In genomic region chr5:90930546-90930945, GRCm38 (mm10) we compare ENCODE assay signal across 8 mouse cellular contexts. TPM values are rescaled to one million over a fixed set of nuclear protein-coding genes. Genes with fewer than 3 reads are reported as not detected.
DNase-seq lines count a peak whose midpoint lies in the region; ATAC-seq and TF ChIP-seq lines count a peak whose summit lies in the region.

No protein-coding gene starts in this region.

- H3K27ac ChIP-seq in heart, embryonic 10.5 days, result peak overlapping the region; percentile 99
- H3K27ac ChIP-seq in forebrain, postnatal 0 days (ENCODE audit: low read depth, low read length), result peak overlapping the region; percentile 98
- H3K27ac ChIP-seq in macrophage, result no peak overlapping the region

- H3K4me3 ChIP-seq in heart, embryonic 10.5 days, result peak overlapping the region; percentile 91
- H3K4me3 ChIP-seq in E14TG2a.4 (replicated peaks; ENCODE audit: low read length), result peak overlapping the region; percentile 75
- peak overlapping the region; percentile 74 for H3K4me3 ChIP-seq in forebrain, postnatal 0 days (ENCODE audit: low read depth, low read length)
- H3K4me3 ChIP-seq in macrophage (ENCODE audit: inconsistent target), result peak overlapping the region; percentile 11; the same call in 1 of the 2 replicates

- TF ChIP-seq CTCF in E14TG2a.4 (conservative IDR thresholded peaks at IDR 0.05; ENCODE audit: low read length), result no peak
- TF ChIP-seq CTCF in forebrain, postnatal 0 days (IDR thresholded peaks at IDR 0.05; ENCODE audit: low read depth), result no peak

- 50% methylated on average over 2 of the region's 2 CpGs for WGBS in heart, embryonic 10.5 days
- WGBS in forebrain, postnatal 0 days, result 53% methylated on average over 2 of the region's 2 CpGs
- WGBS in macrophage (ENCODE audit: missing documents), result 58% methylated on average over 2 of the region's 2 CpGs

- peak overlapping the region; percentile 69 for H3K4me2 ChIP-seq in forebrain, postnatal 0 days (ENCODE audit: low read depth)

- H3K9me3 ChIP-seq in heart, embryonic 10.5 days, result no peaks in the 10 kb centered on the region
- no peaks in the 10 kb centered on the region for H3K9me3 ChIP-seq in E14TG2a.4 (ENCODE audit: low read length)
- no peaks in the 10 kb centered on the region for H3K9me3 ChIP-seq in forebrain, postnatal 0 days (ENCODE audit: low read length)

- H3K27me3 ChIP-seq in heart, embryonic 10.5 days (ENCODE audit: insufficient read depth, poor library complexity, severe bottlenecking), result no peaks in the 10 kb centered on the region
- H3K27me3 ChIP-seq in E14TG2a.4 (ENCODE audit: insufficient read depth, low read length), result peaks cover 13% of the 10 kb centered on the region
- no peaks in the 10 kb centered on the region for H3K27me3 ChIP-seq in forebrain, postnatal 0 days (ENCODE audit: insufficient read depth, low read length)

- peaks cover 16% of the 10 kb centered on the region; the same call in 1 of the 2 replicates for H3K36me3 ChIP-seq in heart, embryonic 10.5 days
- H3K36me3 ChIP-seq in E14TG2a.4 (ENCODE audit: insufficient read depth, low read length) (no peaks in the 10 kb centered on the region), macrophage (ENCODE audit: inconsistent target) (no peaks in the 10 kb centered on the region)
- peaks cover 5% of the 10 kb centered on the region for H3K36me3 ChIP-seq in forebrain, postnatal 0 days (ENCODE audit: insufficient read depth)

- peak overlapping the region; percentile 98 for H3K9ac ChIP-seq in forebrain, postnatal 0 days

- peaks cover 12% of the 10 kb centered on the region for H3K79me2 ChIP-seq in macrophage (ENCODE audit: inconsistent target)

- no peak for ATAC-seq in forebrain, postnatal 0 days
- ATAC-seq in megakaryocyte progenitor cell, adult 5-6 weeks (replicated peaks; ENCODE audit: poor library complexity), result no peak

- H3K4me1 ChIP-seq in heart, embryonic 10.5 days, result peaks cover 5% of the 10 kb centered on the region
- peaks cover 6% of the 10 kb centered on the region for H3K4me1 ChIP-seq in E14TG2a.4 (replicated peaks; ENCODE audit: low read depth, low read length)
- H3K4me1 ChIP-seq in forebrain, postnatal 0 days (ENCODE audit: insufficient read depth), result peaks cover 7% of the 10 kb centered on the region

- DNase-seq in heart, embryonic 10.5 days (ENCODE audit: low spot score), result no peak
- no peak for DNase-seq in heart, postnatal 36 days
- no peak for DNase-seq in forebrain, postnatal 0 days
- no peak for DNase-seq in thymus, postnatal 0 days (ENCODE audit: low spot score)
- no peak for DNase-seq in cerebellum, postnatal 14 days

- intact Hi-C loops in heart, postnatal 36 days (cut with DNase I), result no loop called here

RNA-seq across cellular contexts. Expression of gene Mthfd2l, which starts 0.4 kb away (rescaled TPM):
- polyA plus RNA-seq in heart, embryonic 10.5 days (2016; fragmentation: Nextera tagmentation; extraction: Ambion mirVana), result 28.1 and 34.1 TPM in 2 replicates
- total RNA-seq in heart, postnatal 36 days (2021), result 10 to 100 TPM in 1 of 2 experiments, 1 to 10 TPM in 1; 9.5 to 10.0 TPM
- 74.5 and 76.1 TPM in 2 replicates for total RNA-seq in forebrain, postnatal 0 days (2014; rRNA removed)
- polyA plus RNA-seq in forebrain, postnatal 0 days (2015; fragmentation: Nextera tagmentation; extraction: Ambion mirVana), result 43.3 and 46.6 TPM in 2 replicates
- total RNA-seq in macrophage (2018; cell fraction: chromatin; rRNA removed), result 10 to 100 TPM; 10.7 to 37.7 (median 17.6) TPM
- 1 to 10 TPM; 3.2 to 6.7 (median 4.1) TPM for total RNA-seq in macrophage (2018; cell fraction: cytosol; rRNA removed)
- total RNA-seq in macrophage (2018; cell fraction: nucleus; rRNA removed), result 10 to 100 TPM in 19 of 26 experiments, 1 to 10 TPM in 7; 6.3 to 47.7 (median 14.1) TPM
- 5.7 to 11.4 TPM (median 6.0 TPM) in 3 replicates for polyA plus RNA-seq in macrophage (2018)
- 27.5 and 27.7 TPM in 2 replicates for polyA plus RNA-seq in thymus, postnatal 0 days (2015; fragmentation: Nextera tagmentation; extraction: Ambion mirVana)
- 12.6 and 14.6 TPM in 2 replicates for total RNA-seq in megakaryocyte progenitor cell, adult 5-6 weeks (2015)
- total RNA-seq in megakaryocyte progenitor cell, adult 5-6 weeks (2017), result 5.8 and 10.6 TPM in 2 replicates

RNA-seq across cellular contexts. Expression of gene Cxcl2, which starts 26.9 kb away (rescaled TPM):
- not detected in 2 replicates for polyA plus RNA-seq in heart, embryonic 10.5 days (2016; fragmentation: Nextera tagmentation; extraction: Ambion mirVana)
- total RNA-seq in heart, postnatal 36 days (2021), result not detected
- not detected in 2 replicates for total RNA-seq in forebrain, postnatal 0 days (2014; rRNA removed)
- polyA plus RNA-seq in forebrain, postnatal 0 days (2015; fragmentation: Nextera tagmentation; extraction: Ambion mirVana), result not detected in 2 replicates
- 1,000 to 10,000 TPM in 11 of 26 experiments, 100 to 1,000 TPM in 8, 10 to 100 TPM in 6, 1 to 10 TPM in 1; 5.8 to 2,928 (median 757) TPM for total RNA-seq in macrophage (2018; cell fraction: chromatin; rRNA removed)
- 1,000 to 10,000 TPM in 9 of 26 experiments, 100 to 1,000 TPM in 11, 10 to 100 TPM in 5, 1 to 10 TPM in 1; 5.3 to 4,190 (median 395) TPM for total RNA-seq in macrophage (2018; cell fraction: cytosol; rRNA removed)
- 1,000 to 10,000 TPM in 15 of 26 experiments, 100 to 1,000 TPM in 8, 10 to 100 TPM in 3; 12.8 to 5,113 (median 1,577) TPM for total RNA-seq in macrophage (2018; cell fraction: nucleus; rRNA removed)
- polyA plus RNA-seq in macrophage (2018), result 8.1 to 14.6 TPM (median 10.7 TPM) in 3 replicates
- 0.54 and 0.98 TPM in 2 replicates for polyA plus RNA-seq in thymus, postnatal 0 days (2015; fragmentation: Nextera tagmentation; extraction: Ambion mirVana)
- 7.3 and 32.4 TPM in 2 replicates for total RNA-seq in megakaryocyte progenitor cell, adult 5-6 weeks (2015)
- 9.4 and 27.4 TPM in 2 replicates for total RNA-seq in megakaryocyte progenitor cell, adult 5-6 weeks (2017)

RNA-seq across cellular contexts. Expression of gene Cxcl1, which starts 39.5 kb away (rescaled TPM):
- 0.24 TPM in 1 of 2 replicates, not detected in the other for polyA plus RNA-seq in heart, embryonic 10.5 days (2016; fragmentation: Nextera tagmentation; extraction: Ambion mirVana)
- under 1 TPM; 0.30 to 0.50 TPM for total RNA-seq in heart, postnatal 36 days (2021)
- total RNA-seq in forebrain, postnatal 0 days (2014; rRNA removed), result not detected in 2 replicates
- 0.25 and 0.48 TPM in 2 replicates for polyA plus RNA-seq in forebrain, postnatal 0 days (2015; fragmentation: Nextera tagmentation; extraction: Ambion mirVana)
- 100 to 1,000 TPM in 11 of 26 experiments, 10 to 100 TPM in 10, 1 to 10 TPM in 5; 2.0 to 855 (median 64.8) TPM for total RNA-seq in macrophage (2018; cell fraction: chromatin; rRNA removed)
- total RNA-seq in macrophage (2018; cell fraction: cytosol; rRNA removed), result 1,000 to 10,000 TPM in 3 of 26 experiments, 100 to 1,000 TPM in 9, 10 to 100 TPM in 8, 1 to 10 TPM in 4, under 1 TPM in 2; 0.39 to 1,427 (median 89.6) TPM
- 1,000 to 10,000 TPM in 3 of 26 experiments, 100 to 1,000 TPM in 16, 10 to 100 TPM in 3, 1 to 10 TPM in 4; 2.4 to 1,157 (median 196) TPM for total RNA-seq in macrophage (2018; cell fraction: nucleus; rRNA removed)
- polyA plus RNA-seq in macrophage (2018), result 2.8 to 6.2 TPM (median 2.9 TPM) in 3 replicates
- 1.6 and 2.1 TPM in 2 replicates for polyA plus RNA-seq in thymus, postnatal 0 days (2015; fragmentation: Nextera tagmentation; extraction: Ambion mirVana)
- not detected in 2 replicates for total RNA-seq in megakaryocyte progenitor cell, adult 5-6 weeks (2015)
- not detected in 2 replicates for total RNA-seq in megakaryocyte progenitor cell, adult 5-6 weeks (2017)

Comparison
In these comparisons a context has a peak if more than half of its experiments do, and no peak if none do; other contexts are left out.
1. H3K4me3 ChIP-seq: peak in every context shown above with its lines; median percentile 91 in heart, embryonic 10.5 days; 75 in E14TG2a.4; 74 in forebrain, postnatal 0 days; 11 in macrophage.